Mouse (Mus musculus): ENCODE measurements around the gene Zc2hc1b.

- no peak for TF ChIP-seq CTCF (IDR thresholded peaks at IDR 0.05; ENCODE audit: borderline replicate concordance, insufficient read depth, low read depth, low read length)
- TF ChIP-seq POLR2A (IDR thresholded peaks at IDR 0.05; ENCODE audit: borderline replicate concordance, insufficient read depth, low read length), result no peak
These were observed 39.9 kb downstream of the Zc2hc1b start for GRCm38 (mm10) chr10:13137906-13138305.
